ENCODE assay signal across 26 mouse cellular contexts in the genomic region with DNA sequence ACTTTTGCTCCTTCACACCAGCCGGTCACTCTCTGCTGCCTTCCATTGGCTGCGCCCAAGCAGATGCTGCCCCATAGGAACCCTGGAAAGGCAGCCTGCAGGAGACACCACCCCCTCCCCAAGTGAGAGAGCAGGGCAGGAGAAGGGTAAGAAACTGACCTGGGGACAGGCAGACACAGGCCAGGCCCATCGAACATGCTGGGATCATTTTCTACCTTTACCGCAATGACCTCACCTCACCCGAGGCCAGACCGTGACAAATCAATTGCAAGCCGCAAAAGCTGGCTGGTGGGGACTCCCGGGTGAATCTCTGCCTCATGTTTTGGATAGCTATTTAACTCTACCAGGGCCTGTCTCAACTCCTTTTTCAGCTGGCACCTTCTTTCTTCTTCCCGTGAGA.
DNase-seq lines count a peak whose midpoint lies in the region; ATAC-seq and TF ChIP-seq lines count a peak whose summit lies in the region.
"Had no signal": no experiment of that assay in that cellular context is flagged by ENCODE, and none has a peak within 500 bp of the region (broad histone marks: within the 10 kb centered on the region; RNA-seq: fewer than 3 reads in every experiment).

No protein-coding gene starts in this region.

- no peaks in the 10 kb centered on the region for H3K27me3 ChIP-seq in hindbrain, embryonic 11.5 days (ENCODE audit: control insufficient read depth, insufficient read depth, low read length)
- no peaks in the 10 kb centered on the region for H3K27me3 ChIP-seq in hindbrain, postnatal 0 days (ENCODE audit: insufficient read depth, low read length)
- no peaks in the 10 kb centered on the region for H3K27me3 ChIP-seq in limb, embryonic 10.5 days (ENCODE audit: low read depth, poor library complexity, severe bottlenecking)
- H3K27me3 ChIP-seq: CH12.LX; forebrain, embryonic 13.5 days; hindbrain, embryonic 15.5 days; midbrain, embryonic 15.5 days; neural tube, embryonic 12.5 days had no signal

- H3K4me3 ChIP-seq in hindbrain, embryonic 11.5 days (ENCODE audit: low read depth, low read length): no peak overlapping the region
- H3K4me3 ChIP-seq in hindbrain, postnatal 0 days (ENCODE audit: low read length): no peak overlapping the region
- no peak overlapping the region for H3K4me3 ChIP-seq in limb, embryonic 10.5 days
- H3K4me3 ChIP-seq: forebrain, embryonic 13.5 days; hindbrain, embryonic 15.5 days; midbrain, embryonic 15.5 days; neural tube, embryonic 12.5 days had no signal

- ATAC-seq in hindbrain, embryonic 11.5 days (ENCODE audit: low FRiP score): no peak
- ATAC-seq in hindbrain, postnatal 0 days: no peak
- ATAC-seq: forebrain, embryonic 13.5 days; midbrain, embryonic 15.5 days had no signal

- no peaks in the 10 kb centered on the region for H3K9me3 ChIP-seq in hindbrain, embryonic 11.5 days (ENCODE audit: control insufficient read depth, low read length)
- no peaks in the 10 kb centered on the region for H3K9me3 ChIP-seq in hindbrain, postnatal 0 days (ENCODE audit: low read length)
- no peaks in the 10 kb centered on the region for H3K9me3 ChIP-seq in limb, embryonic 10.5 days (replicated peaks)
- H3K9me3 ChIP-seq: forebrain, embryonic 13.5 days; hindbrain, embryonic 15.5 days; midbrain, embryonic 15.5 days; neural tube, embryonic 12.5 days had no signal

- DNase-seq in hindbrain, embryonic 11.5 days (ENCODE audit: low spot score): peak; percentile 15
- DNase-seq in hindbrain, postnatal 0 days (ENCODE audit: low spot score): no peak
- DNase-seq in embryo, embryonic 10 days (ENCODE audit: low spot score): peak; percentile 55
- DNase-seq in embryo, embryonic 9.5 days (ENCODE audit: extremely low spot score): peak; percentile 22
- no peak for DNase-seq in limb, embryonic 10.5 days (ENCODE audit: low spot score)
- DNase-seq in kidney, adult 8-10 months: no peak
- DNase-seq in cerebellum, adult 18-20 months: no peak
- DNase-seq: adrenal gland, postnatal 10 days; cerebellum, adult 11-12 months; cerebellum, postnatal 10 days; heart, postnatal 36 days; kidney, adult 18-20 months; kidney, postnatal 10 days; liver; lung, adult 2 months; lung, postnatal 10 days; thymus, adult 2 months; thymus, postnatal 4 days had no signal

- H3K36me3 ChIP-seq in hindbrain, embryonic 11.5 days (ENCODE audit: control insufficient read depth, insufficient read depth, low read length): no peaks in the 10 kb centered on the region
- H3K36me3 ChIP-seq in hindbrain, postnatal 0 days (ENCODE audit: insufficient read depth, low read length): no peaks in the 10 kb centered on the region
- no peaks in the 10 kb centered on the region for H3K36me3 ChIP-seq in limb, embryonic 10.5 days
- H3K36me3 ChIP-seq: hindbrain, embryonic 15.5 days; midbrain, embryonic 15.5 days; neural tube, embryonic 12.5 days had no signal

- H3K4me2 ChIP-seq in hindbrain, embryonic 11.5 days (replicated peaks; ENCODE audit: low read depth, low read length): no peak overlapping the region
- no peak overlapping the region for H3K4me2 ChIP-seq in hindbrain, postnatal 0 days (ENCODE audit: low read depth, low read length)
- H3K4me2 ChIP-seq: forebrain, embryonic 13.5 days; heart, embryonic 11.5 days; hindbrain, embryonic 15.5 days; midbrain, embryonic 15.5 days; neural tube, embryonic 12.5 days had no signal

- no peaks in the 10 kb centered on the region for H3K4me1 ChIP-seq in hindbrain, embryonic 11.5 days (replicated peaks; ENCODE audit: control insufficient read depth, insufficient read depth, low read length)
- no peaks in the 10 kb centered on the region for H3K4me1 ChIP-seq in hindbrain, postnatal 0 days (ENCODE audit: insufficient read depth, low read length)
- H3K4me1 ChIP-seq in limb, embryonic 10.5 days: peaks cover 21% of the 10 kb centered on the region
- H3K4me1 ChIP-seq: forebrain, embryonic 13.5 days; hindbrain, embryonic 15.5 days; midbrain, embryonic 15.5 days; neural tube, embryonic 12.5 days had no signal

- WGBS in hindbrain, embryonic 11.5 days: 48% methylated on average over 9 of the region's 9 CpGs
- WGBS in hindbrain, postnatal 0 days: 44% methylated on average over 9 of the region's 9 CpGs
- WGBS in limb, embryonic 10.5 days: 77% methylated on average over 9 of the region's 9 CpGs

- H3K9ac ChIP-seq in hindbrain, embryonic 11.5 days (ENCODE audit: low read depth, low read length): no peak overlapping the region
- no peak overlapping the region for H3K9ac ChIP-seq in hindbrain, postnatal 0 days (replicated peaks; ENCODE audit: low read length)
- H3K9ac ChIP-seq: forebrain, embryonic 13.5 days; hindbrain, embryonic 15.5 days; liver, embryonic 14.5 days; midbrain, embryonic 15.5 days; neural tube, embryonic 12.5 days had no signal

- H3K27ac ChIP-seq in hindbrain, embryonic 11.5 days (ENCODE audit: low read depth, low read length): no peak overlapping the region
- H3K27ac ChIP-seq in hindbrain, postnatal 0 days: no peak overlapping the region
- 0 out of 2 replicates have a peak overlapping the region, but pooled peaks have one; percentile 6 for H3K27ac ChIP-seq in limb, embryonic 10.5 days
- H3K27ac ChIP-seq: forebrain, embryonic 13.5 days; hindbrain, embryonic 15.5 days; liver, embryonic 14.5 days; macrophage; midbrain, embryonic 15.5 days; neural tube, embryonic 12.5 days had no signal

- TF ChIP-seq CTCF in hindbrain, postnatal 0 days (IDR thresholded peaks at IDR 0.05; ENCODE audit: low read depth): no peak

Comparison
In these comparisons a context has a peak if more than half of its experiments do, and no peak if none do; other contexts are left out.
1. DNase-seq: peak in hindbrain, embryonic 11.5 days (single experiment), embryo, embryonic 10 days (single experiment) and embryo, embryonic 9.5 days (single experiment); none in hindbrain, postnatal 0 days (single experiment), limb, embryonic 10.5 days (single experiment), kidney, adult 8-10 months (0 of 2) and cerebellum, adult 18-20 months (0 of 2).